In genomic region chrX:52151100-52151499, GRCm38 (mm10) we compare ENCODE assay signal across 17 mouse cellular contexts. TPM values are rescaled to one million over a fixed set of nuclear protein-coding genes. Genes with fewer than 3 reads are reported as not detected.
A peak's percentile ranks its signal among the peaks of the same experiment; 100 is the strongest.
DNase-seq lines count a peak whose midpoint lies in the region; ATAC-seq lines count a peak whose summit lies in the region.
"Had no signal": no experiment of that assay in that cellular context is flagged by ENCODE, and none has a peak within 500 bp of the region (broad histone marks: within the 10 kb centered on the region; RNA-seq: fewer than 3 reads in every experiment).

No protein-coding gene starts in this region.

- H3K4me2 ChIP-seq in heart, embryonic 14.5 days (ENCODE audit: low read length) = peak overlapping the region; percentile 32
- H3K4me2 ChIP-seq: embryonic facial prominence, embryonic 12.5 days had no signal

- peaks cover 5 to 7% of the 10 kb centered on the region in 2 experiments for H3K4me1 ChIP-seq in heart, embryonic 14.5 days (ENCODE audit: control insufficient read depth in 2 of 2, insufficient read depth in 2 of 2, low read length in 2 of 2)
- H3K4me1 ChIP-seq: embryonic facial prominence, embryonic 12.5 days had no signal

- no peak overlapping the region for H3K27ac ChIP-seq in heart, embryonic 14.5 days (replicated peaks in 1 of 2; ENCODE audit: control insufficient read depth in 1 of 2, insufficient read depth in 1 of 2, low read depth in 2 of 2, low read length in 2 of 2)
- H3K27ac ChIP-seq: embryonic facial prominence, embryonic 12.5 days had no signal

- no peak for ATAC-seq in heart, embryonic 14.5 days (ENCODE audit: insufficient number of reproducible peaks, insufficient read depth, low FRiP score, low read depth)
- peak; percentile 76 for ATAC-seq in erythroid progenitor cell, adult 5-6 weeks (replicated peaks; ENCODE audit: low FRiP score, poor library complexity, severe bottlenecking)
- peak; percentile 99 for ATAC-seq in megakaryocyte-erythroid progenitor cell, adult 5-6 weeks (replicated peaks; ENCODE audit: low FRiP score, low TSS enrichment, poor library complexity, severe bottlenecking)
- ATAC-seq: activated CD4-positive, CD25-positive, alpha-beta regulatory T cell, adult 4 months; forebrain, postnatal 0 days had no signal

- no peak for DNase-seq in heart, adult 9 months (ENCODE audit: low spot score in 2 of 2)
- DNase-seq in kidney, postnatal 36 days = peak; percentile 68 to 73
- no peak for DNase-seq in cerebellum, postnatal 10 days
- DNase-seq in thymus, adult 18-20 months = no peak
- no peak for DNase-seq in right cerebral cortex, postnatal 25 days
- DNase-seq: B cell, adult 2 months; cerebellum, postnatal 14 days; forebrain, postnatal 0 days; gastrocnemius, postnatal 14 days; left cerebral cortex, postnatal 4 days; right cerebral cortex, adult 18-20 months had no signal

- H3K4me3 ChIP-seq in heart, embryonic 14.5 days (ENCODE audit: control insufficient read depth in 1 of 2, insufficient read depth in 1 of 2, low read depth in 1 of 2, low read length in 2 of 2) = no peak overlapping the region
- H3K4me3 ChIP-seq: embryonic facial prominence, embryonic 12.5 days had no signal

- WGBS in heart, embryonic 14.5 days = 26% methylated on average over 7 of the region's 7 CpGs

- H3K36me3 ChIP-seq in heart, embryonic 14.5 days (ENCODE audit: control insufficient read depth, insufficient read depth, low read length) = no peaks in the 10 kb centered on the region
- H3K36me3 ChIP-seq: embryonic facial prominence, embryonic 12.5 days had no signal

- H3K9me3 ChIP-seq in heart, embryonic 14.5 days (ENCODE audit: control insufficient read depth, low read length) = no peaks in the 10 kb centered on the region
- H3K9me3 ChIP-seq: embryonic facial prominence, embryonic 12.5 days had no signal

- no peaks in the 10 kb centered on the region for H3K27me3 ChIP-seq in heart, embryonic 14.5 days (ENCODE audit: control insufficient read depth, insufficient read depth, low read length)
- H3K27me3 ChIP-seq: embryonic facial prominence, embryonic 12.5 days had no signal

- H3K9ac ChIP-seq in heart, embryonic 14.5 days (ENCODE audit: low read length) = no peak overlapping the region
- H3K9ac ChIP-seq: embryonic facial prominence, embryonic 12.5 days; forebrain, postnatal 0 days had no signal

RNA-seq across cellular contexts. Expression of gene Gpc4, which starts 14.0 kb away (rescaled TPM):
- polyA plus RNA-seq in heart, embryonic 14.5 days (2014; fragmentation: Nextera tagmentation; extraction: Ambion mirVana) = 41.4 and 46.5 TPM in 2 replicates
- total RNA-seq in erythroid progenitor cell, adult 5-6 weeks (2015; ENCODE audit: low replicate concordance) = 10.1 and 17.6 TPM in 2 replicates
- 6.8 and 7.1 TPM in 2 replicates for total RNA-seq in erythroid progenitor cell, adult 5-6 weeks (2017; ENCODE audit: low replicate concordance)
- 16.1 and 20.4 TPM in 2 replicates for total RNA-seq in megakaryocyte-erythroid progenitor cell, adult 5-6 weeks (2014; fragmentation: Nextera tagmentation)
- 3.5 and 5.6 TPM in 2 replicates for total RNA-seq in megakaryocyte-erythroid progenitor cell, adult 5-6 weeks (2017)
- total RNA-seq: neutrophil, adult 5-6 weeks had no signal

Comparison
In these comparisons a context has a peak if more than half of its experiments do, and no peak if none do; other contexts are left out.
1. DNase-seq: peak in kidney, postnatal 36 days (2 of 2); none in heart, adult 9 months (0 of 2), cerebellum, postnatal 10 days (0 of 2), thymus, adult 18-20 months (0 of 2) and right cerebral cortex, postnatal 25 days (single experiment).